Mouse (Mus musculus) MEL (cell line): ENCODE data around the gene Nabp2. TPM values are rescaled to one million over a fixed set of nuclear protein-coding genes. Genes with fewer than 3 reads are reported as not detected.
A peak's percentile ranks its signal among the peaks of the same experiment; 100 is the strongest.

Experiments
- DNase-seq: peaks from one replicate; pipeline ENCODE4 v3.0.0; 2011; ENCODE audit warnings: low read depth, low spot score
- H3K27ac ChIP-seq: 2 replicates; pipeline ENCODE4 v1.5.1; 2012; ENCODE audit warnings: low read depth, mild to moderate bottlenecking, control low read depth, low read length, moderate library complexity; ENCODE audit not compliant: control insufficient read depth
- H3K27me3 ChIP-seq, 2 experiments: fragments of 150-350 bp in 1 of 2; sonication (generic) in 1 of 2; 2 replicates each; pipeline ENCODE4 v1.6.1; 2012; ENCODE audit warnings: low read length in 2 of 2, mild to moderate bottlenecking in 2 of 2, improper control_type of control experiment in 1 of 2, moderate library complexity in 1 of 2; ENCODE audit not compliant: insufficient read depth in 2 of 2, control insufficient read depth in 1 of 2
- H3K36me3 ChIP-seq, 2 experiments: 2 replicates each; pipeline ENCODE4 v1.6.1; 2012 to 2014; ENCODE audit warnings: low read length in 2 of 2, improper control_type of control experiment in 1 of 2, inconsistent platforms in 1 of 2, mild to moderate bottlenecking in 1 of 2; ENCODE audit not compliant: insufficient read depth in 2 of 2, control insufficient read depth in 1 of 2
- H3K4me1 ChIP-seq, 2 experiments: fragments of 150-350 bp in 1 of 2; sonication (generic) in 1 of 2; 2 replicates each; pipeline ENCODE4 v1.6.1; 2012; ENCODE audit warnings: low read length in 2 of 2, improper control_type of control experiment in 1 of 2, mild to moderate bottlenecking in 1 of 2; ENCODE audit not compliant: insufficient read depth in 2 of 2, control insufficient read depth in 1 of 2
- H3K4me3 ChIP-seq, 2 experiments: fragments of 150-350 bp in 1 of 2; sonication (generic) in 1 of 2; 2 replicates each; pipeline ENCODE4 v1.5.1; 2012; ENCODE audit warnings: low read depth in 2 of 2, low read length in 2 of 2, mild to moderate bottlenecking in 2 of 2, moderate library complexity in 2 of 2, control low read depth in 1 of 2, improper control_type of control experiment in 1 of 2; ENCODE audit not compliant: control insufficient read depth in 1 of 2, insufficient read depth in 1 of 2
- H3K79me2 ChIP-seq: 2 replicates; pipeline ENCODE4 v1.6.1; 2012; ENCODE audit warnings: mild to moderate bottlenecking, low read length, moderate library complexity; ENCODE audit not compliant: control insufficient read depth, poor library complexity, insufficient read depth
- H3K9ac ChIP-seq: 2 replicates; pipeline ENCODE4 v1.6.1; 2012; ENCODE audit warnings: low read depth, mild to moderate bottlenecking, control low read depth, low read length, moderate library complexity; ENCODE audit not compliant: control insufficient read depth, poor library complexity, severe bottlenecking
- H3K9me3 ChIP-seq: fragments of 150-350 bp; sonication (generic); replicated peaks from 2 replicates; pipeline ENCODE4 v1.6.1; 2012; ENCODE audit warnings: mild to moderate bottlenecking, low read length, improper control_type of control experiment, moderate library complexity; ENCODE audit not compliant: insufficient read depth
- BHLHE40 ChIP-seq: IDR thresholded peaks from 2 replicates; pipeline ENCODE4 v1.6.1; 2012; ENCODE audit warnings: low read depth, mild to moderate bottlenecking, inconsistent platforms, low read length, improper control_type of control experiment, borderline replicate concordance
- CHD2 ChIP-seq: IDR thresholded peaks from 2 replicates; pipeline ENCODE4 v1.6.1; 2011; ENCODE audit warnings: low read length, improper control_type of control experiment
- E2F4 ChIP-seq: IDR thresholded peaks from 2 replicates; pipeline ENCODE4 v1.6.1; 2011; ENCODE audit warnings: low read depth, low read length, improper control_type of control experiment, borderline replicate concordance
- ELF1 ChIP-seq: IDR thresholded peaks from 2 replicates; pipeline ENCODE4 v1.6.1; 2014; ENCODE audit warnings: low read depth, mild to moderate bottlenecking, inconsistent platforms, low read length, improper control_type of control experiment, moderate library complexity
- EP300 ChIP-seq, 2 experiments: IDR thresholded peaks; 2 replicates each; pipeline ENCODE4 v1.6.1; 2011; ENCODE audit warnings: improper control_type of control experiment in 2 of 2, low read length in 2 of 2, low read depth in 1 of 2, mild to moderate bottlenecking in 1 of 2
- ETS1 ChIP-seq: IDR thresholded peaks from 2 replicates; pipeline ENCODE4 v1.6.1; 2012; ENCODE audit warnings: low read depth, mild to moderate bottlenecking, inconsistent platforms, low read length, improper control_type of control experiment, moderate library complexity
- GATA1 ChIP-seq: IDR thresholded peaks from 2 replicates; pipeline ENCODE4 v1.6.1; 2011; ENCODE audit warnings: low read depth, low read length, improper control_type of control experiment
- HCFC1 ChIP-seq: IDR thresholded peaks from 2 replicates; pipeline ENCODE4 v1.6.1; 2012; ENCODE audit warnings: low read depth, mild to moderate bottlenecking, inconsistent platforms, low read length, improper control_type of control experiment, moderate library complexity
- KAT2A ChIP-seq: conservative IDR thresholded peaks from 2 replicates; pipeline ENCODE4 v1.6.1; 2012; ENCODE audit warnings: low read depth, low read length, improper control_type of control experiment, inconsistent platforms
- MAFK ChIP-seq: IDR thresholded peaks from 2 replicates; pipeline ENCODE4 v1.6.1; 2011; ENCODE audit warnings: low read depth, mild to moderate bottlenecking, low read length, improper control_type of control experiment, borderline replicate concordance
- MAX ChIP-seq: IDR thresholded peaks from 2 replicates; pipeline ENCODE4 v1.6.1; 2011; ENCODE audit warnings: low read length, improper control_type of control experiment
- MAZ ChIP-seq: IDR thresholded peaks from 2 replicates; pipeline ENCODE4 v1.6.1; 2012; ENCODE audit warnings: low read depth, mild to moderate bottlenecking, inconsistent platforms, low read length, improper control_type of control experiment
- MEF2A ChIP-seq: IDR thresholded peaks from 2 replicates; pipeline ENCODE4 v1.6.1; 2014; ENCODE audit warnings: low read depth, mild to moderate bottlenecking, inconsistent platforms, low read length, improper control_type of control experiment; ENCODE audit not compliant: poor library complexity, insufficient replicate concordance, severe bottlenecking; ENCODE audit errors: extremely low read depth
- MYB ChIP-seq: IDR thresholded peaks from 2 replicates; pipeline ENCODE4 v1.6.1; 2011; ENCODE audit warnings: mild to moderate bottlenecking, low read depth, low read length, improper control_type of control experiment
- MYC ChIP-seq: IDR thresholded peaks from 2 replicates; pipeline ENCODE4 v1.6.1; 2011; ENCODE audit warnings: low read depth, mild to moderate bottlenecking, low read length, improper control_type of control experiment, moderate library complexity
- NRF1 ChIP-seq: IDR thresholded peaks from 2 replicates; pipeline ENCODE4 v1.6.1; 2014; ENCODE audit warnings: low read depth, mild to moderate bottlenecking, inconsistent platforms, low read length, improper control_type of control experiment, moderate library complexity; ENCODE audit not compliant: poor library complexity, insufficient read depth, severe bottlenecking
- POLR2A ChIP-seq, 2 experiments: IDR thresholded peaks; 2 replicates each; pipeline ENCODE4 v1.6.1; 2011 to 2012; ENCODE audit warnings: low read length in 2 of 2, mild to moderate bottlenecking in 2 of 2, control low read depth in 1 of 2, improper control_type of control experiment in 1 of 2, low read depth in 1 of 2, moderate library complexity in 1 of 2; ENCODE audit not compliant: control insufficient read depth in 1 of 2, insufficient read depth in 1 of 2, poor library complexity in 1 of 2
- POLR2AphosphoS2 ChIP-seq: IDR thresholded peaks from 2 replicates; pipeline ENCODE4 v1.6.1; 2011; ENCODE audit warnings: low read length, improper control_type of control experiment
- RCOR1 ChIP-seq: IDR thresholded peaks from 2 replicates; pipeline ENCODE4 v1.6.1; 2012; ENCODE audit warnings: low read depth, mild to moderate bottlenecking, inconsistent platforms, low read length, improper control_type of control experiment
- SMC3 ChIP-seq: IDR thresholded peaks from 2 replicates; pipeline ENCODE4 v1.6.1; 2011; ENCODE audit warnings: low read depth, low read length, improper control_type of control experiment
- USF1 ChIP-seq: IDR thresholded peaks from 2 replicates; pipeline ENCODE4 v1.6.1; 2014; ENCODE audit warnings: low read depth, mild to moderate bottlenecking, inconsistent platforms, low read length, improper control_type of control experiment, moderate library complexity
- ZNF384 ChIP-seq: IDR thresholded peaks from 2 replicates; pipeline ENCODE4 v1.6.1; 2012; ENCODE audit warnings: low read depth, mild to moderate bottlenecking, inconsistent platforms, low read length, improper control_type of control experiment
- polyA plus RNA-seq, 2 experiments: library from polyadenylated mRNA; stranded (reverse) in 1 of 2; unstranded in 1 of 2; fragments of >175 nt in 1 of 2; fragments of >200 nt in 1 of 2; gene quantifications; 2 replicates each; pipeline versions ENCODE4 v1.2.1 to v1.2.4; 2012; ENCODE audit warnings: low replicate concordance in 2 of 2, low read depth in 1 of 2; ENCODE audit not compliant: insufficient read length in 2 of 2, insufficient read depth in 1 of 2, missing spikeins in 1 of 2
- total RNA-seq: library from RNA; depleted of rRNA; stranded (reverse); fragments of 300-350 nt; gene quantifications from 2 replicates; pipeline ENCODE4 v1.2.3, GENCODE M21; 2012

The Nabp2 gene
- total and polyA plus RNA-seq, 3 experiments = 33.7 to 249 (median 166) TPM

GRCm38 (mm10) chr10:128397466-128397865, 13.8 kb downstream of the Nabp2 start:
- Histone ChIP-seq H3K9me3 (no peaks in the 10 kb centered on the region), H3K27me3 (no peaks in the 10 kb centered on the region), H3K9ac (no peak overlapping the region), H3K79me2 (no peaks in the 10 kb centered on the region), H3K27ac (no peak overlapping the region), H3K4me3 (no peak overlapping the region), H3K4me1 (no peaks in the 10 kb centered on the region), H3K36me3 (no peaks in the 10 kb centered on the region)
- TF ChIP-seq HCFC1 (no peak), MAX (no peak), BHLHE40 (no peak), EP300 (IDR thresholded peaks at IDR 0.05; ENCODE audit: low read depth in 1 of 2, low read length in 2 of 2) (no peak), SMC3 (no peak), NRF1 (no peak), CHD2 (no peak), MYB (no peak), ELF1 (no peak), RCOR1 (no peak), ETS1 (no peak), MAFK (no peak), ZNF384 (no peak), KAT2A (no peak), POLR2A (IDR thresholded peaks at IDR 0.05; ENCODE audit: control insufficient read depth in 1 of 2, insufficient read depth in 1 of 2, low read depth in 1 of 2, low read length in 2 of 2, poor library complexity in 1 of 2) (no peak), MEF2A (no peak), MYC (no peak), USF1 (no peak), E2F4 (no peak), MAZ (no peak)
- no peak for DNase-seq

- no peak for TF ChIP-seq GATA1
- peak; percentile 37 for TF ChIP-seq POLR2AphosphoS2
- Histone ChIP-seq H3K36me3 (no peaks in the 10 kb centered on the region), H3K9me3 (no peaks in the 10 kb centered on the region), H3K4me3 (no peak overlapping the region), H3K27ac (no peak overlapping the region), H3K9ac (no peak overlapping the region), H3K79me2 (no peaks in the 10 kb centered on the region), H3K27me3 (no peaks in the 10 kb centered on the region), H3K4me1 (no peaks in the 10 kb centered on the region)
- DNase-seq = no peak
Observed at GRCm38 (mm10) chr10:128396716-128397264, 14.5 kb downstream of the Nabp2 start.
